Mouse (Mus musculus) midbrain, embryonic 15.5 days (tissue): Measurements from ENCODE around the gene Zfp568. TPM values are rescaled to one million over a fixed set of nuclear protein-coding genes. Genes with fewer than 3 reads are reported as not detected.
A peak's percentile ranks its signal among the peaks of the same experiment; 100 is the strongest.

ENCODE experiments used
- ATAC-seq: fragments of 200-750 bp; cut with Nextera tagmentation; replicated peaks from 2 replicates; pipeline ENCODE4 v1.8.0; 2017; ENCODE audit warnings: moderate TSS enrichment
- H3K27ac ChIP-seq: fragments of 300-500 bp; sonication (generic); 2 replicates; pipeline ENCODE4 v1.5.1; 2015; ENCODE audit warnings: mild to moderate bottlenecking, inconsistent platforms
- H3K27me3 ChIP-seq: fragments of 300-500 bp; sonication (generic); replicated peaks from 2 replicates; pipeline ENCODE4 v1.6.1; 2015; ENCODE audit warnings: inconsistent platforms
- H3K36me3 ChIP-seq: fragments of 300-500 bp; sonication (generic); replicated peaks from 2 replicates; pipeline ENCODE4 v1.6.1; 2015; ENCODE audit warnings: inconsistent platforms
- H3K4me1 ChIP-seq: fragments of 300-500 bp; sonication (generic); 2 replicates; pipeline ENCODE4 v1.6.1; 2015; ENCODE audit warnings: inconsistent platforms
- H3K4me2 ChIP-seq: fragments of 300-500 bp; sonication (generic); 2 replicates; pipeline ENCODE4 v1.6.1; 2015; ENCODE audit warnings: inconsistent platforms, mild to moderate bottlenecking, moderate library complexity
- H3K4me3 ChIP-seq: fragments of 300-500 bp; sonication (generic); 2 replicates; pipeline ENCODE4 v1.5.1; 2015; ENCODE audit warnings: mild to moderate bottlenecking, inconsistent platforms
- H3K9ac ChIP-seq: fragments of 300-500 bp; sonication (generic); 2 replicates; pipeline ENCODE4 v1.6.1; 2015; ENCODE audit warnings: mild to moderate bottlenecking, inconsistent platforms
- H3K9me3 ChIP-seq: fragments of 300-500 bp; sonication (generic); 2 replicates; pipeline ENCODE4 v1.6.1; 2016; ENCODE audit warnings: inconsistent platforms
- WGBS: fragments of 180-500 bp; shearing (Covaris S2); methylation state at CpG from one replicate; pipeline ENCODE4 v1.1.7; 2015; ENCODE audit warnings: mixed read lengths; 5-methylcytosine and 5-hydroxymethylcytosine counted together
- polyA plus RNA-seq: library from polyadenylated mRNA; unstranded; fragments of >200 nt; fragmentation: Nextera tagmentation; extraction: Ambion mirVana; gene quantifications from 2 replicates; pipeline ENCODE4 v1.2.1, GENCODE M21; 2015

The Zfp568 gene
- polyA plus RNA-seq, 1 experiment from 2014 or later = 6.0 TPM

- H3K9ac ChIP-seq = no peak overlapping the region
- no peak overlapping the region for H3K4me3 ChIP-seq
- no peak for ATAC-seq
- 79% methylated on average over 4 of the region's 4 CpGs for WGBS
- no peaks in the 10 kb centered on the region for H3K4me1 ChIP-seq
- peaks cover 39% of the 10 kb centered on the region for H3K36me3 ChIP-seq
- H3K27me3 ChIP-seq = no peaks in the 10 kb centered on the region
- H3K4me2 ChIP-seq = no peak overlapping the region
- no peaks in the 10 kb centered on the region for H3K9me3 ChIP-seq
- no peak overlapping the region for H3K27ac ChIP-seq
Observed at GRCm38 (mm10) chr7:30027331-30027730, 43.6 kb downstream of the Zfp568 start.

GRCm38 (mm10) chr7:30028572-30028971, 44.8 kb downstream of the Zfp568 start:
- ATAC-seq = no peak
- no peak overlapping the region for H3K9ac ChIP-seq
- no peak overlapping the region for H3K4me2 ChIP-seq
- peaks cover 26% of the 10 kb centered on the region for H3K36me3 ChIP-seq
- no peaks in the 10 kb centered on the region for H3K9me3 ChIP-seq
- H3K27ac ChIP-seq = no peak overlapping the region
- H3K27me3 ChIP-seq = no peaks in the 10 kb centered on the region
- H3K4me3 ChIP-seq = no peak overlapping the region
- H3K4me1 ChIP-seq = no peaks in the 10 kb centered on the region
- 84% methylated on average over 3 of the region's 3 CpGs for WGBS

GRCm38 (mm10) chr7:30030677-30031076, 46.9 kb downstream of the Zfp568 start:
- 36% methylated on average over 6 of the region's 6 CpGs for WGBS

GRCm38 (mm10) chr7:30031379-30031778, 47.6 kb downstream of the Zfp568 start:
- H3K36me3 ChIP-seq = peaks cover 14% of the 10 kb centered on the region; the same call in 1 of the 2 replicates
- H3K4me3 ChIP-seq = no peak overlapping the region
- H3K27me3 ChIP-seq = no peaks in the 10 kb centered on the region
- no peak overlapping the region for H3K27ac ChIP-seq
- 76% methylated on average over 3 of the region's 3 CpGs for WGBS
- H3K9ac ChIP-seq = no peak overlapping the region
- H3K4me1 ChIP-seq = no peaks in the 10 kb centered on the region
- ATAC-seq = no peak
- H3K9me3 ChIP-seq = no peaks in the 10 kb centered on the region
- no peak overlapping the region for H3K4me2 ChIP-seq

More at GRCm38 (mm10) chr7:30030677-30031076, 46.9 kb downstream of the Zfp568 start:
- H3K36me3 ChIP-seq = peaks cover 19% of the 10 kb centered on the region
- no peak overlapping the region for H3K27ac ChIP-seq
- H3K4me3 ChIP-seq = no peak overlapping the region
- no peaks in the 10 kb centered on the region for H3K4me1 ChIP-seq
- no peaks in the 10 kb centered on the region for H3K9me3 ChIP-seq
- H3K4me2 ChIP-seq = no peak overlapping the region
- ATAC-seq = no peak
- H3K27me3 ChIP-seq = no peaks in the 10 kb centered on the region
- no peak overlapping the region for H3K9ac ChIP-seq

- Histone ChIP-seq H3K27me3 (no peaks in the 10 kb centered on the region), H3K4me1 (no peaks in the 10 kb centered on the region), H3K4me3 (no peak overlapping the region), H3K9ac (no peak overlapping the region), H3K36me3 (peaks cover 25% of the 10 kb centered on the region), H3K9me3 (no peaks in the 10 kb centered on the region), H3K27ac (no peak overlapping the region), H3K4me2 (no peak overlapping the region)
- 96% methylated on average over 12 of the region's 12 CpGs for WGBS
- no peak for ATAC-seq
Observed at GRCm38 (mm10) chr7:30034331-30034730, 50.6 kb downstream of the Zfp568 start.

GRCm38 (mm10) chr7:30044354-30044753, 60.6 kb downstream of the Zfp568 start:
- WGBS = 69% methylated on average over 9 of the region's 9 CpGs

GRCm38 (mm10) chr7:30048126-30048525, 64.4 kb downstream of the Zfp568 start:
- Histone ChIP-seq H3K9me3 (no peaks in the 10 kb centered on the region), H3K27me3 (no peaks in the 10 kb centered on the region), H3K27ac (no peak overlapping the region), H3K36me3 (no peaks in the 10 kb centered on the region), H3K4me3 (no peak overlapping the region), H3K4me1 (peaks cover 13% of the 10 kb centered on the region), H3K4me2 (no peak overlapping the region), H3K9ac (no peak overlapping the region)
- 92% methylated on average over 4 of the region's 4 CpGs for WGBS
- ATAC-seq = no peak

More at GRCm38 (mm10) chr7:30044354-30044753, 60.6 kb downstream of the Zfp568 start:
- H3K36me3 ChIP-seq = no peaks in the 10 kb centered on the region
- H3K4me1 ChIP-seq = no peaks in the 10 kb centered on the region
- H3K27ac ChIP-seq = no peak overlapping the region
- no peak overlapping the region for H3K4me2 ChIP-seq
- no peak for ATAC-seq
- no peak overlapping the region for H3K4me3 ChIP-seq
- no peaks in the 10 kb centered on the region for H3K9me3 ChIP-seq
- H3K27me3 ChIP-seq = no peaks in the 10 kb centered on the region
- H3K9ac ChIP-seq = no peak overlapping the region

- H3K4me2 ChIP-seq = peak within 1 kb of the TSS; percentile 63
- H3K4me1 ChIP-seq = peaks cover 13% of the 10 kb centered on the region
- H3K27me3 ChIP-seq = no peaks in the 10 kb centered on the region
- H3K9me3 ChIP-seq = no peaks in the 10 kb centered on the region
- peak within 1 kb of the TSS; percentile 73 for H3K4me3 ChIP-seq
- H3K9ac ChIP-seq = peak within 1 kb of the TSS; percentile 87
- under 1% methylated on average over 40 of the region's 40 CpGs for WGBS
- peak; percentile 99 for ATAC-seq
- peaks cover 9% of the 10 kb centered on the region for H3K36me3 ChIP-seq
- peak within 1 kb of the TSS; percentile 92 for H3K27ac ChIP-seq
Observed at GRCm38 (mm10) chr7:30050882-30051548, 67.3 kb downstream of the Zfp568 start, which contains the start of gene Zfp14. Gene Zfp14, minus strand, starts transcription at chr7:30051380.

GRCm38 (mm10) chr7:30053591-30053990, 69.8 kb downstream of the Zfp568 start:
- 10% methylated on average over 3 of the region's 3 CpGs for WGBS
- Histone ChIP-seq H3K27ac (no peak overlapping the region), H3K9ac (no peak overlapping the region), H3K4me1 (peaks cover 13% of the 10 kb centered on the region), H3K9me3 (no peaks in the 10 kb centered on the region), H3K27me3 (no peaks in the 10 kb centered on the region), H3K36me3 (peaks cover 23% of the 10 kb centered on the region), H3K4me3 (no peak overlapping the region), H3K4me2 (no peak overlapping the region)
- ATAC-seq = no peak

GRCm38 (mm10) chr7:30060341-30060740, 76.6 kb downstream of the Zfp568 start:
- H3K4me3 ChIP-seq = no peak overlapping the region
- H3K27me3 ChIP-seq = no peaks in the 10 kb centered on the region
- ATAC-seq = no peak
- no peaks in the 10 kb centered on the region for H3K9me3 ChIP-seq
- H3K4me2 ChIP-seq = no peak overlapping the region
- no peak overlapping the region for H3K9ac ChIP-seq
- H3K4me1 ChIP-seq = no peaks in the 10 kb centered on the region
- no peak overlapping the region for H3K27ac ChIP-seq
- 52% methylated on average over 6 of the region's 6 CpGs for WGBS
- peaks cover 53% of the 10 kb centered on the region for H3K36me3 ChIP-seq

- Histone ChIP-seq H3K27ac (no peak overlapping the region), H3K4me3 (no peak overlapping the region), H3K9me3 (no peaks in the 10 kb centered on the region), H3K9ac (no peak overlapping the region), H3K4me2 (no peak overlapping the region), H3K36me3 (peaks cover 45% of the 10 kb centered on the region), H3K27me3 (no peaks in the 10 kb centered on the region), H3K4me1 (no peaks in the 10 kb centered on the region)
- WGBS = 88% methylated on average over 5 of the region's 5 CpGs
- no peak for ATAC-seq
Observed at GRCm38 (mm10) chr7:30062478-30062877, 78.7 kb downstream of the Zfp568 start.

- Histone ChIP-seq H3K4me1 (no peaks in the 10 kb centered on the region), H3K27me3 (no peaks in the 10 kb centered on the region), H3K9me3 (no peaks in the 10 kb centered on the region), H3K4me3 (no peak overlapping the region), H3K36me3 (peaks cover 50% of the 10 kb centered on the region), H3K9ac (no peak overlapping the region), H3K4me2 (no peak overlapping the region), H3K27ac (no peak overlapping the region)
- no peak; the same call in 1 of the 2 replicates for ATAC-seq
- WGBS = 74% methylated on average over 5 of the region's 5 CpGs
Observed at GRCm38 (mm10) chr7:30064622-30065021, 80.9 kb downstream of the Zfp568 start.
